Mouse (Mus musculus): ENCODE results near the gene Ppp1r3f. TPM values are rescaled to one million over a fixed set of nuclear protein-coding genes. Genes with fewer than 3 reads are reported as not detected.
A peak's percentile ranks its signal among the peaks of the same experiment; 100 is the strongest.

The Ppp1r3f gene
- polyA plus RNA-seq, 2 experiments, result 0.06 to 0.42 TPM

GRCm38 (mm10) chrX:7586356-7586755, 12.3 kb upstream of the Ppp1r3f start:
- H3K4me1 ChIP-seq (replicated peaks; ENCODE audit: control insufficient read depth in 2 of 2, insufficient read depth in 2 of 2, low read length in 1 of 2), result no peaks in the 10 kb centered on the region
- no peaks in the 10 kb centered on the region for H3K36me3 ChIP-seq (replicated peaks; ENCODE audit: control insufficient read depth, insufficient read depth, low read depth)
- H3K4me3 ChIP-seq (ENCODE audit: insufficient read depth in 1 of 2, low read depth in 2 of 2, low read length in 2 of 2), result no peak overlapping the region
- H3K27me3 ChIP-seq (ENCODE audit: control insufficient read depth, insufficient read depth, low read length), result no peaks in the 10 kb centered on the region
- DNase-seq (ENCODE audit: low read depth in 3 of 3, low spot score in 3 of 3), result no peak
- H3K4me2 ChIP-seq (ENCODE audit: low read depth), result no peak overlapping the region
- ATAC-seq (ENCODE audit: insufficient read depth), result no peak
- TF ChIP-seq EP300 (IDR thresholded peaks at IDR 0.05; ENCODE audit: low read depth) (no peak), CTCF (IDR thresholded peaks at IDR 0.05; ENCODE audit: low read depth) (no peak)
- no peak overlapping the region for H3K9ac ChIP-seq (replicated peaks)
- no peak overlapping the region for H3K27ac ChIP-seq
- 51% methylated on average over 5 of the region's 5 CpGs for WGBS (ENCODE audit: insufficient replicate concordance)
- H3K9me3 ChIP-seq (ENCODE audit: control insufficient read depth, low read length), result no peaks in the 10 kb centered on the region

GRCm38 (mm10) chrX:7583881-7584280, 9.8 kb upstream of the Ppp1r3f start:
- no peak overlapping the region for H3K27ac ChIP-seq
- no peaks in the 10 kb centered on the region for H3K27me3 ChIP-seq (ENCODE audit: control insufficient read depth, insufficient read depth, low read length)
- no peaks in the 10 kb centered on the region for H3K9me3 ChIP-seq (ENCODE audit: control insufficient read depth, low read length)
- no peaks in the 10 kb centered on the region for H3K36me3 ChIP-seq (replicated peaks; ENCODE audit: control insufficient read depth, insufficient read depth, low read depth)
- H3K4me3 ChIP-seq (ENCODE audit: insufficient read depth in 1 of 2, low read depth in 2 of 2, low read length in 2 of 2), result no peak overlapping the region
- no peak for DNase-seq (ENCODE audit: low read depth in 3 of 3, low spot score in 3 of 3)
- no peak for ATAC-seq (ENCODE audit: insufficient read depth)
- H3K9ac ChIP-seq (replicated peaks), result no peak overlapping the region
- H3K4me1 ChIP-seq (replicated peaks; ENCODE audit: control insufficient read depth in 2 of 2, insufficient read depth in 2 of 2, low read length in 1 of 2), result no peaks in the 10 kb centered on the region
- H3K4me2 ChIP-seq (ENCODE audit: low read depth), result no peak overlapping the region
- 73% methylated on average over 11 of the region's 11 CpGs for WGBS (ENCODE audit: insufficient replicate concordance)
- TF ChIP-seq CTCF (IDR thresholded peaks at IDR 0.05; ENCODE audit: low read depth) (no peak), EP300 (IDR thresholded peaks at IDR 0.05; ENCODE audit: low read depth) (no peak)

GRCm38 (mm10) chrX:7581151-7581550, 7.1 kb upstream of the Ppp1r3f start:
- H3K4me1 ChIP-seq (replicated peaks; ENCODE audit: control insufficient read depth in 2 of 2, insufficient read depth in 2 of 2, low read length in 1 of 2), result no peaks in the 10 kb centered on the region
- DNase-seq (ENCODE audit: low read depth in 3 of 3, low spot score in 3 of 3) (no peak), ATAC-seq (ENCODE audit: insufficient read depth) (no peak)
- no peak overlapping the region for H3K9ac ChIP-seq (replicated peaks)
- H3K4me2 ChIP-seq (ENCODE audit: low read depth), result no peak overlapping the region
- H3K27ac ChIP-seq, result no peak overlapping the region
- H3K36me3 ChIP-seq (replicated peaks; ENCODE audit: control insufficient read depth, insufficient read depth, low read depth), result no peaks in the 10 kb centered on the region
- no peak overlapping the region for H3K4me3 ChIP-seq (ENCODE audit: insufficient read depth in 1 of 2, low read depth in 2 of 2, low read length in 2 of 2)
- H3K9me3 ChIP-seq (ENCODE audit: control insufficient read depth, low read length), result no peaks in the 10 kb centered on the region
- no peaks in the 10 kb centered on the region for H3K27me3 ChIP-seq (ENCODE audit: control insufficient read depth, insufficient read depth, low read length)
- 92% methylated on average over 2 of the region's 2 CpGs for WGBS (ENCODE audit: insufficient replicate concordance)
- TF ChIP-seq EP300 (IDR thresholded peaks at IDR 0.05; ENCODE audit: low read depth) (no peak), CTCF (IDR thresholded peaks at IDR 0.05; ENCODE audit: low read depth) (no peak)

- TF ChIP-seq EP300 (IDR thresholded peaks at IDR 0.05; ENCODE audit: low read depth), result no peak
- no peak for TF ChIP-seq CTCF (IDR thresholded peaks at IDR 0.05; ENCODE audit: low read depth)
- peak overlapping the region; percentile 73 for H3K4me2 ChIP-seq (ENCODE audit: low read depth)
- ATAC-seq (ENCODE audit: insufficient read depth) (no peak), DNase-seq (ENCODE audit: low read depth in 3 of 3, low spot score in 3 of 3) (no peak)
- H3K27ac ChIP-seq, result peak overlapping the region; percentile 33; the same call in 1 of the 2 replicates
- H3K9me3 ChIP-seq (ENCODE audit: control insufficient read depth, low read length), result no peaks in the 10 kb centered on the region
- WGBS (ENCODE audit: insufficient replicate concordance), result 24% methylated on average over 4 of the region's 6 CpGs
- no peaks in the 10 kb centered on the region for H3K36me3 ChIP-seq (replicated peaks; ENCODE audit: control insufficient read depth, insufficient read depth, low read depth)
- H3K4me3 ChIP-seq (ENCODE audit: insufficient read depth in 1 of 2, low read depth in 2 of 2, low read length in 2 of 2), result peak overlapping the region; percentile 77 to 91
- H3K27me3 ChIP-seq (ENCODE audit: control insufficient read depth, insufficient read depth, low read length), result no peaks in the 10 kb centered on the region
- H3K9ac ChIP-seq (replicated peaks), result 0 out of 2 replicates have a peak overlapping the region, but pooled peaks have one; percentile 34
- peaks cover 10 to 29% of the 10 kb centered on the region in 2 experiments for H3K4me1 ChIP-seq (replicated peaks; ENCODE audit: control insufficient read depth in 2 of 2, insufficient read depth in 2 of 2, low read length in 1 of 2)
Observed at GRCm38 (mm10) chrX:7574885-7575231, 775 bp upstream of the Ppp1r3f start.

- 25% methylated on average over 66 of the region's 72 CpGs for WGBS (ENCODE audit: insufficient replicate concordance)
- no peak for TF ChIP-seq CTCF (IDR thresholded peaks at IDR 0.05; ENCODE audit: low read depth)
- no peak for TF ChIP-seq EP300 (IDR thresholded peaks at IDR 0.05; ENCODE audit: low read depth)
- ATAC-seq (ENCODE audit: insufficient read depth) (peak; percentile 59), DNase-seq (ENCODE audit: low read depth in 3 of 3, low spot score in 3 of 3) (no peak)
- Histone ChIP-seq H3K27ac (peak within 1 kb of the TSS; percentile 53), H3K9me3 (ENCODE audit: control insufficient read depth, low read length) (no peaks in the 10 kb centered on the region), H3K4me2 (ENCODE audit: low read depth) (peak within 1 kb of the TSS; percentile 80), H3K27me3 (ENCODE audit: control insufficient read depth, insufficient read depth, low read length) (no peaks in the 10 kb centered on the region), H3K4me3 (ENCODE audit: insufficient read depth in 1 of 2, low read depth in 2 of 2, low read length in 2 of 2) (peak within 1 kb of the TSS; percentile 77 to 91), H3K4me1 (replicated peaks; ENCODE audit: control insufficient read depth in 2 of 2, insufficient read depth in 2 of 2, low read length in 1 of 2) (peaks cover 10 to 29% of the 10 kb centered on the region in 2 experiments), H3K9ac (replicated peaks) (peak within 1 kb of the TSS; percentile 74), H3K36me3 (replicated peaks; ENCODE audit: control insufficient read depth, insufficient read depth, low read depth) (no peaks in the 10 kb centered on the region)
Observed at GRCm38 (mm10) chrX:7573176-7574086, 652 bp downstream of the Ppp1r3f start, which contains the start of gene Foxp3. TSS of gene Foxp3 (plus strand) at chrX:7573644.
